Mouse (Mus musculus) embryonic fibroblast, embryonic 13.5 days (primary cell): ENCODE results near the gene Erbb3.
"Not testable (repeated sequence)": the region's sequence is repeated elsewhere in the genome, so short reads cannot be mapped to it uniquely, and the experiment has no call there.

Experiments
- CTCF ChIP-seq: IDR thresholded peaks from 2 replicates; pipeline ENCODE4 v1.5.1; 2011; ENCODE audit warnings: mild to moderate bottlenecking, control low read depth, low read length, moderate library complexity, borderline replicate concordance; ENCODE audit not compliant: insufficient read depth
- POLR2A ChIP-seq: IDR thresholded peaks from 2 replicates; pipeline ENCODE4 v1.6.1; 2011; ENCODE audit warnings: low read depth, mild to moderate bottlenecking, control low read depth, low read length, moderate library complexity

GRCm38 (mm10) chr10:128550144-128550823, 39.2 kb downstream of the Erbb3 start:
- not testable (repeated sequence) for TF ChIP-seq POLR2A, CTCF
